Mouse (Mus musculus) lung, embryonic 16.5 days (tissue): ENCODE measurements around the gene Rap2c. TPM values are rescaled to one million over a fixed set of nuclear protein-coding genes. Genes with fewer than 3 reads are reported as not detected.

Source experiments
- ATAC-seq: fragments of 200-750 bp; cut with Nextera tagmentation; 2 replicates; pipeline ENCODE4 v1.8.0; 2017; ENCODE audit warnings: low read depth, mild to moderate bottlenecking, moderate library complexity
- H3K27ac ChIP-seq: fragments of 300-500 bp; sonication (generic); 2 replicates; pipeline ENCODE4 v1.5.1; 2014; ENCODE audit warnings: mild to moderate bottlenecking, control low read depth, low read length
- H3K27me3 ChIP-seq: fragments of 300-500 bp; sonication (generic); 2 replicates; pipeline ENCODE4 v1.6.1; 2014; ENCODE audit warnings: low read depth, low read length, mixed read lengths; ENCODE audit not compliant: control insufficient read depth, insufficient read depth
- H3K36me3 ChIP-seq: fragments of 300-500 bp; sonication (generic); 2 replicates; pipeline ENCODE4 v1.6.1; 2014; ENCODE audit warnings: low read length; ENCODE audit not compliant: control insufficient read depth, insufficient read depth
- H3K4me1 ChIP-seq: fragments of 300-500 bp; sonication (generic); replicated peaks from 2 replicates; pipeline ENCODE4 v1.6.1; 2014; ENCODE audit warnings: low read length, mixed read lengths; ENCODE audit not compliant: control insufficient read depth, insufficient read depth
- H3K4me2 ChIP-seq: fragments of 300-500 bp; sonication (generic); 2 replicates; pipeline ENCODE4 v1.6.1; 2014; ENCODE audit warnings: low read depth, low read length, control low read depth
- H3K4me3 ChIP-seq: fragments of 300-500 bp; sonication (generic); 2 replicates; pipeline ENCODE4 v1.5.1; 2014; ENCODE audit warnings: mild to moderate bottlenecking, low read length, control low read depth
- H3K9ac ChIP-seq: fragments of 300-500 bp; sonication (generic); 2 replicates; pipeline ENCODE4 v1.6.1; 2014; ENCODE audit warnings: low read length, control low read depth
- H3K9me3 ChIP-seq: fragments of 300-500 bp; sonication (generic); 2 replicates; pipeline ENCODE4 v1.6.1; 2016; ENCODE audit warnings: low read length; ENCODE audit not compliant: control insufficient read depth
- WGBS: fragments of 180-500 bp; shearing (Covaris S2); extraction: QIAGEN DNeasy Blood & Tissue Kit; methylation state at CpG from one replicate; pipeline ENCODE4 v1.1.7; 2014; 5-methylcytosine and 5-hydroxymethylcytosine counted together
- polyA plus RNA-seq: library from polyadenylated mRNA; unstranded; fragments of >200 nt; fragmentation: Nextera tagmentation; extraction: Ambion mirVana; gene quantifications from 2 replicates; pipeline ENCODE4 v1.2.1, GENCODE M21; 2015

Rap2c gene
- polyA plus RNA-seq, 1 experiment from 2014 or later = 23.3 TPM

- Histone ChIP-seq H3K4me2 (no peak overlapping the region), H3K4me3 (no peak overlapping the region), H3K27ac (0 out of 2 replicates have a peak overlapping the region, but pooled peaks have one; percentile 17), H3K9ac (no peak overlapping the region), H3K4me1 (no peaks in the 10 kb centered on the region), H3K27me3 (no peaks in the 10 kb centered on the region), H3K36me3 (no peaks in the 10 kb centered on the region), H3K9me3 (no peaks in the 10 kb centered on the region)
- no peak for ATAC-seq
- 22% methylated on average over 7 of the region's 7 CpGs for WGBS
These were observed 17.9 kb upstream of the Rap2c start for GRCm38 (mm10) chrX:51035678-51036209.

- no peak; the same call in 1 of the 2 replicates for ATAC-seq
- Histone ChIP-seq H3K4me3 (no peak overlapping the region), H3K4me1 (no peaks in the 10 kb centered on the region), H3K9me3 (no peaks in the 10 kb centered on the region), H3K27me3 (no peaks in the 10 kb centered on the region), H3K4me2 (no peak overlapping the region), H3K27ac (no peak overlapping the region; the same call in 1 of the 2 replicates), H3K9ac (no peak overlapping the region), H3K36me3 (no peaks in the 10 kb centered on the region)
- 42% methylated on average over 2 of the region's 2 CpGs for WGBS
These were observed 2.1 kb upstream of the Rap2c start for GRCm38 (mm10) chrX:51019884-51020283.

- peak overlapping the region; percentile 58 for H3K4me2 ChIP-seq
- H3K36me3 ChIP-seq = no peaks in the 10 kb centered on the region
- peak overlapping the region; percentile 61 for H3K4me3 ChIP-seq
- H3K27ac ChIP-seq = peak overlapping the region; percentile 97
- peak overlapping the region; percentile 85 for H3K9ac ChIP-seq
- no peaks in the 10 kb centered on the region for H3K27me3 ChIP-seq
- ATAC-seq = peak; percentile 88
- WGBS = 17% methylated on average over 21 of the region's 32 CpGs
- no peaks in the 10 kb centered on the region for H3K9me3 ChIP-seq
- H3K4me1 ChIP-seq = no peaks in the 10 kb centered on the region
These were observed 965 bp upstream of the Rap2c start for GRCm38 (mm10) chrX:51018786-51019179.

- H3K4me2 ChIP-seq = peak overlapping the region; percentile 58
- no peaks in the 10 kb centered on the region for H3K9me3 ChIP-seq
- no peak for ATAC-seq
- H3K27ac ChIP-seq = peak overlapping the region; percentile 97
- peak overlapping the region; percentile 61 for H3K4me3 ChIP-seq
- WGBS = 21% methylated on average over 12 of the region's 12 CpGs
- no peaks in the 10 kb centered on the region for H3K4me1 ChIP-seq
- H3K9ac ChIP-seq = peak overlapping the region; percentile 85
- H3K36me3 ChIP-seq = no peaks in the 10 kb centered on the region
- H3K27me3 ChIP-seq = no peaks in the 10 kb centered on the region
These were observed 892 bp downstream of the Rap2c start for GRCm38 (mm10) chrX:51016926-51017325.

- H3K9me3 ChIP-seq = no peaks in the 10 kb centered on the region
- no peak overlapping the region for H3K27ac ChIP-seq
- H3K9ac ChIP-seq = no peak overlapping the region
- WGBS = 73% methylated on average over 2 of the region's 2 CpGs
- H3K4me2 ChIP-seq = no peak overlapping the region
- no peaks in the 10 kb centered on the region for H3K36me3 ChIP-seq
- H3K4me3 ChIP-seq = no peak overlapping the region
- no peaks in the 10 kb centered on the region for H3K4me1 ChIP-seq
- no peaks in the 10 kb centered on the region for H3K27me3 ChIP-seq
- ATAC-seq = no peak
These were observed 5.5 kb downstream of the Rap2c start for GRCm38 (mm10) chrX:51012280-51012679.

GRCm38 (mm10) chrX:51010323-51010722 lies 7.5 kb downstream of the Rap2c start:
- Histone ChIP-seq H3K27ac (no peak overlapping the region), H3K4me3 (no peak overlapping the region), H3K9me3 (no peaks in the 10 kb centered on the region), H3K4me1 (no peaks in the 10 kb centered on the region), H3K9ac (no peak overlapping the region), H3K27me3 (no peaks in the 10 kb centered on the region), H3K36me3 (no peaks in the 10 kb centered on the region), H3K4me2 (no peak overlapping the region)
- ATAC-seq = no peak
- WGBS = 79% methylated on average over 4 of the region's 4 CpGs

- Histone ChIP-seq H3K9ac (no peak overlapping the region), H3K4me2 (no peak overlapping the region), H3K27ac (no peak overlapping the region), H3K27me3 (no peaks in the 10 kb centered on the region), H3K4me1 (no peaks in the 10 kb centered on the region), H3K4me3 (no peak overlapping the region), H3K36me3 (no peaks in the 10 kb centered on the region), H3K9me3 (no peaks in the 10 kb centered on the region)
- ATAC-seq = no peak
- WGBS = 75% methylated on average over 6 of the region's 6 CpGs
These were observed 17.0 kb downstream of the Rap2c start for GRCm38 (mm10) chrX:51000791-51001190.

- Histone ChIP-seq H3K4me1 (no peaks in the 10 kb centered on the region), H3K36me3 (no peaks in the 10 kb centered on the region), H3K9ac (no peak overlapping the region), H3K27ac (no peak overlapping the region), H3K4me3 (no peak overlapping the region), H3K27me3 (no peaks in the 10 kb centered on the region), H3K4me2 (no peak overlapping the region), H3K9me3 (no peaks in the 10 kb centered on the region)
- WGBS = 54% methylated on average over 2 of the region's 2 CpGs
- no peak for ATAC-seq
These were observed 22.5 kb downstream of the Rap2c start for GRCm38 (mm10) chrX:50995310-50995709.

GRCm38 (mm10) chrX:50991324-50991723 lies 26.5 kb downstream of the Rap2c start:
- no peak overlapping the region for H3K9ac ChIP-seq
- ATAC-seq = no peak
- no peak overlapping the region for H3K27ac ChIP-seq
- no peak overlapping the region for H3K4me3 ChIP-seq
- no peaks in the 10 kb centered on the region for H3K36me3 ChIP-seq
- H3K4me2 ChIP-seq = no peak overlapping the region
- no peaks in the 10 kb centered on the region for H3K9me3 ChIP-seq
- no peaks in the 10 kb centered on the region for H3K27me3 ChIP-seq
- 95% methylated on average over 5 of the region's 5 CpGs for WGBS
- H3K4me1 ChIP-seq = no peaks in the 10 kb centered on the region

- Histone ChIP-seq H3K4me2 (no peak overlapping the region), H3K36me3 (no peaks in the 10 kb centered on the region), H3K27me3 (no peaks in the 10 kb centered on the region), H3K9ac (no peak overlapping the region), H3K4me1 (no peaks in the 10 kb centered on the region), H3K27ac (no peak overlapping the region), H3K9me3 (no peaks in the 10 kb centered on the region), H3K4me3 (no peak overlapping the region)
- 91% methylated on average over 6 of the region's 6 CpGs for WGBS
- ATAC-seq = no peak
These were observed 27.9 kb downstream of the Rap2c start for GRCm38 (mm10) chrX:50989940-50990339.
